Comparison of ENCODE assay signal across 8 mouse cellular contexts in the genomic region with DNA sequence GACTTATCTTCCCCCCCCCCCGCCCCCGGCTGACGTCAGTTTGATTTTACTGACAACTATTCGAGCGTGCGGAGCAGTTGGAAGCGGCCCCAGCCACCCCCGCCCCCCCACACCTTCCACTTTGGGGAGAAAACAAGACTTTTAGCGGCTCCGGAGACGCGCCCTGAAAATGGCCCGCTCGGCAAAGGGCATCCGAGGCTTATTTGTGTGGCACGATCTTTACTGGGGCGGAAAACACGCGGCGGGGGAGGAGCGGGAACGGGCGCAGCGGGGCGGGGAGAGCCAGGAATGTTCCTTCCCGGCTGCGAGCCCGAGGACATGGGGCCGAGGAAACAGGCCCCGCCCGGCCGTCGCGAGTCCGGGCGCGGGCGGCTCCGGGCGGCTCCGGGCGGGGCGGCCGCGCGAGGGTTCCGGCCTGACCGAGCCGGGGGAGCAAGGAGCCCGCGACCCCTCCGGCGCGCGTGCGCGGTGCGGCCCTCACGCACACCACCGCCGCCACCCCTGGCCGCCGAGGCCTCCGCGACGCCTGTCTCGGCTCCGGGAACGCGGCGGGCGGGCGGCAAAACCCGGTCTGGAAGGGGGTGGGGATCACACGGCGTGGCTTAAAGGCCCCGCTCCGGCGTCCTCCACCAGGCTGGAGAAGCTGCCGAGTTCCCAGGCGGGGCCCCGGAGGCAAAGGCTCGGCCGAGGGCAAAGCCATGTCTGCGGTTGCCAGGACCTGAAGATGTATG.
DNase-seq lines count a peak whose midpoint lies in the region; ATAC-seq and TF ChIP-seq lines count a peak whose summit lies in the region.

No protein-coding gene starts in this region.

- peaks cover 15% of the 10 kb centered on the region for H3K27me3 ChIP-seq in E14TG2a.4 (ENCODE audit: insufficient read depth, low read length)
- H3K27me3 ChIP-seq in forebrain, embryonic 13.5 days = no peaks in the 10 kb centered on the region
- no peaks in the 10 kb centered on the region for H3K27me3 ChIP-seq in neural tube, embryonic 15.5 days (replicated peaks)

- H3K27ac ChIP-seq in forebrain, embryonic 13.5 days = peak overlapping the region; percentile 97
- peak overlapping the region; percentile 98 for H3K27ac ChIP-seq in neural tube, embryonic 15.5 days (replicated peaks)

- ATAC-seq in forebrain, embryonic 13.5 days = peak; percentile 95
- peak; percentile 95 for ATAC-seq in neural tube, embryonic 15.5 days (ENCODE audit: low FRiP score)

- no peak for TF ChIP-seq CTCF in E14TG2a.4 (conservative IDR thresholded peaks at IDR 0.05; ENCODE audit: low read length)

- under 1% methylated on average over 82 of the region's 85 CpGs for WGBS in forebrain, embryonic 13.5 days
- under 1% methylated on average over 84 of the region's 85 CpGs for WGBS in neural tube, embryonic 15.5 days

- H3K9ac ChIP-seq in forebrain, embryonic 13.5 days = peak overlapping the region; percentile 69
- H3K9ac ChIP-seq in neural tube, embryonic 15.5 days (replicated peaks) = peak overlapping the region; percentile 70

- H3K4me1 ChIP-seq in E14TG2a.4 (replicated peaks; ENCODE audit: low read depth, low read length) = peaks cover 24% of the 10 kb centered on the region
- H3K4me1 ChIP-seq in forebrain, embryonic 13.5 days = peaks cover 13% of the 10 kb centered on the region
- peaks cover 13% of the 10 kb centered on the region for H3K4me1 ChIP-seq in neural tube, embryonic 15.5 days

- no peaks in the 10 kb centered on the region for H3K9me3 ChIP-seq in E14TG2a.4 (ENCODE audit: low read length)
- H3K9me3 ChIP-seq in forebrain, embryonic 13.5 days (replicated peaks) = no peaks in the 10 kb centered on the region
- H3K9me3 ChIP-seq in neural tube, embryonic 15.5 days (replicated peaks) = no peaks in the 10 kb centered on the region

- intact Hi-C loops in heart, postnatal 14 days (cut with DNase I) = loop anchor here (1.0 to 5.0 kb wide), 3 partner anchors 88 to 279 kb away; no protein-coding TSS in a partner anchor

- H3K4me3 ChIP-seq in E14TG2a.4 (replicated peaks; ENCODE audit: low read length) = peak overlapping the region; percentile 81
- peak overlapping the region; percentile 45 for H3K4me3 ChIP-seq in forebrain, embryonic 13.5 days
- peak overlapping the region; percentile 56 for H3K4me3 ChIP-seq in neural tube, embryonic 15.5 days (replicated peaks)

- peak; percentile 71 for DNase-seq in c-Kit-positive CD71-positive TER-119-positive erythroid progenitor cells, embryonic 14.5 days (ENCODE audit: low spot score)
- peak; percentile 96 to 98 for DNase-seq in heart, postnatal 14 days
- DNase-seq in layer of hippocampus, adult 11-12 months (ENCODE audit: low spot score) = peak; percentile 93
- peak; percentile 92 to 95 for DNase-seq in lung, adult 18-20 months
- peak; percentile 93 for DNase-seq in testis, postnatal 14 days (ENCODE audit: low spot score)

- H3K4me2 ChIP-seq in forebrain, embryonic 13.5 days = peak overlapping the region; percentile 67
- peak overlapping the region; percentile 77 for H3K4me2 ChIP-seq in neural tube, embryonic 15.5 days

- H3K36me3 ChIP-seq in E14TG2a.4 (ENCODE audit: insufficient read depth, low read length) = no peaks in the 10 kb centered on the region
- no peaks in the 10 kb centered on the region for H3K36me3 ChIP-seq in forebrain, embryonic 13.5 days (ENCODE audit: poor library complexity, severe bottlenecking)
- H3K36me3 ChIP-seq in neural tube, embryonic 15.5 days = no peaks in the 10 kb centered on the region

Comparison
In these comparisons a context has a peak if more than half of its experiments do, and no peak if none do; other contexts are left out.
1. Peak in every context shown above with its lines: DNase-seq, ATAC-seq, H3K4me3 ChIP-seq and H3K27ac ChIP-seq.